Mouse (Mus musculus) stomach, embryonic 15.5 days (tissue): Measurements from ENCODE around the gene Exoc4. TPM values are rescaled to one million over a fixed set of nuclear protein-coding genes. Genes with fewer than 3 reads are reported as not detected.

ENCODE experiments used
- ATAC-seq: fragments of 200-750 bp; cut with Nextera tagmentation; 2 replicates; pipeline ENCODE4 v1.8.0; 2017; ENCODE audit warnings: low read depth, moderate number of reproducible peaks, moderate TSS enrichment; ENCODE audit not compliant: insufficient read depth, low FRiP score
- H3K27ac ChIP-seq: fragments of 300-500 bp; sonication (generic); 2 replicates; pipeline ENCODE4 v1.5.1; 2015; ENCODE audit warnings: mild to moderate bottlenecking, inconsistent platforms
- H3K27me3 ChIP-seq: fragments of 300-500 bp; sonication (generic); replicated peaks from 2 replicates; pipeline ENCODE4 v1.6.1; 2015; ENCODE audit warnings: inconsistent platforms
- H3K36me3 ChIP-seq: fragments of 300-500 bp; sonication (generic); 2 replicates; pipeline ENCODE4 v1.6.1; 2015; ENCODE audit warnings: inconsistent platforms
- H3K4me1 ChIP-seq: fragments of 300-500 bp; sonication (generic); 2 replicates; pipeline ENCODE4 v1.6.1; 2015; ENCODE audit warnings: inconsistent platforms
- H3K4me2 ChIP-seq: fragments of 300-500 bp; sonication (generic); 2 replicates; pipeline ENCODE4 v1.6.1; 2015; ENCODE audit warnings: mild to moderate bottlenecking, inconsistent platforms
- H3K4me3 ChIP-seq: fragments of 300-500 bp; sonication (generic); replicated peaks from 2 replicates; pipeline ENCODE4 v1.5.1; 2015; ENCODE audit warnings: inconsistent platforms
- H3K9ac ChIP-seq: fragments of 300-500 bp; sonication (generic); 2 replicates; pipeline ENCODE4 v1.6.1; 2015; ENCODE audit warnings: inconsistent platforms
- H3K9me3 ChIP-seq: fragments of 300-500 bp; sonication (generic); 2 replicates; pipeline ENCODE4 v1.6.1; 2016; ENCODE audit warnings: inconsistent platforms
- WGBS: fragments of 180-500 bp; shearing (Covaris S2); methylation state at CpG from one replicate; pipeline ENCODE4 v1.1.7; 2015; 5-methylcytosine and 5-hydroxymethylcytosine counted together
- polyA plus RNA-seq: library from polyadenylated mRNA; unstranded; fragments of >200 nt; fragmentation: Nextera tagmentation; extraction: Ambion mirVana; gene quantifications from 2 replicates; pipeline ENCODE4 v1.2.1, GENCODE M21; 2015

Exoc4 gene
- polyA plus RNA-seq, 1 experiment from 2014 or later = 31.4 TPM

- H3K27ac ChIP-seq = no peak overlapping the region
- H3K4me2 ChIP-seq = no peak overlapping the region
- H3K36me3 ChIP-seq = no peaks in the 10 kb centered on the region
- no peak for ATAC-seq
- no peaks in the 10 kb centered on the region for H3K4me1 ChIP-seq
- 71% methylated on average over 3 of the region's 3 CpGs for WGBS
- H3K9ac ChIP-seq = no peak overlapping the region
- no peak overlapping the region for H3K4me3 ChIP-seq
- H3K27me3 ChIP-seq = no peaks in the 10 kb centered on the region
- H3K9me3 ChIP-seq = no peaks in the 10 kb centered on the region
Observed at GRCm38 (mm10) chr6:33803481-33804098, 554.7 kb downstream of the Exoc4 start.

- no peaks in the 10 kb centered on the region for H3K36me3 ChIP-seq
- H3K27ac ChIP-seq = no peak overlapping the region
- ATAC-seq = no peak
- H3K4me1 ChIP-seq = no peaks in the 10 kb centered on the region
- H3K9me3 ChIP-seq = no peaks in the 10 kb centered on the region
- no peaks in the 10 kb centered on the region for H3K27me3 ChIP-seq
- 68% methylated on average over 2 of the region's 2 CpGs for WGBS
- H3K9ac ChIP-seq = no peak overlapping the region
- H3K4me2 ChIP-seq = no peak overlapping the region
- H3K4me3 ChIP-seq = no peak overlapping the region
Observed at GRCm38 (mm10) chr6:33804775-33805174, 555.9 kb downstream of the Exoc4 start.

DNA sequence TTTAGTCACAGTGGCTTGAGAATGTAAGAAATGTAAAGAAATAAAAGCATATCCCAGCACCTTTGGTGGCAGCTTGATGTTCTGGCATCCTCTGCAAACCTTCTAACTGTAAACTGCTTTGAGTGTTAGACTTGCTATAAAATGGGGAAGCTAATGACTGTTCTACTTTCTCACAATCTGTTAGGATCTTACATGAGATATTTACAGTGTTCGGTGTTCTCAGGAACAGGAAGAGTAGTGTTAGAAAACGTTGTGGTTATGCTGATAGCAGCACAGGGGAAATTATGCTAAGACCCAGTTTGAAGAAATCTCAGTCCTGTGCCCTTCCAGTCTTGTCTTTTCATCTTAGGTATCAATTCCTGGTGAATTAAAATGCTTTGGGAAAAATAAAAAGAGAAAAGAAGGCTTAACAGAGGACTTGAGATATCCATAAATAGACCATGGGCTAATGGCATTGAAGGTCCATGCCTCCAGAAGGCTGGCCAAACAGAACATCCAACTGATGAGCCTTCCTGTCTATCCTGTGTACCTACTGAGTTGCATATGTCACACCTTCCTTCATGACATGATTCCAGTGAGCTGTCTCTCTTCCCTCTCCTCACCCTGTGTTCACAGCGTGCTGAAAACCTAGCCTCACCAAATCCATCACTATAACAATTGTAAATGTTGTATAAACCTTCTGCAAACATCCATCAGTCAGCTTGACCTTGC, 557.3 kb downstream of the Exoc4 start:
- Histone ChIP-seq H3K9me3 (no peaks in the 10 kb centered on the region), H3K9ac (no peak overlapping the region), H3K4me3 (no peak overlapping the region), H3K27ac (no peak overlapping the region), H3K36me3 (no peaks in the 10 kb centered on the region), H3K27me3 (no peaks in the 10 kb centered on the region), H3K4me1 (no peaks in the 10 kb centered on the region), H3K4me2 (no peak overlapping the region)
- 66% methylated on average over 3 of the region's 3 CpGs for WGBS
- ATAC-seq = no peak

DNA sequence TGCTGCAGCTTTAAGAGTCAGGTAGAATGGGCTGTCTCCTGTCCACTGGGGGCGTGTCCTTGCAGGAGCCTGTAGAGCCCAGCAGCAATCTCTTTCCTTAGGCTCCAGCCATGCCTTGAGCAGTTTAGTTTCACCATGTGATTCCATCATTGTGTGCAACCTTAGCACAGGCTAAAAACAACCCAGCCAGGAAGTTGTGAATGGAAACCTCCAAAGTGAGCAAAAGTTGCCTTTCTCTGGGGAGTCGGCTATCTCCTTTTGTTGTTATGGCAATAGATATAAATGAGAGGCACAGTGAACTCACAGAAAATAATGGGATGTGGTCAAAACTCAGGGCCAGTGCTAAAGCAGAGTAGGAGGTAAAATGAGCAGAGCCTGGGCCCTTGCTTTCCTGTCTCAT, 565.5 kb downstream of the Exoc4 start:
- WGBS = 60% methylated on average over 2 of the region's 2 CpGs
- Histone ChIP-seq H3K36me3 (no peaks in the 10 kb centered on the region), H3K4me3 (no peak overlapping the region), H3K4me1 (no peaks in the 10 kb centered on the region), H3K9me3 (no peaks in the 10 kb centered on the region), H3K4me2 (no peak overlapping the region), H3K9ac (no peak overlapping the region), H3K27ac (no peak overlapping the region), H3K27me3 (no peaks in the 10 kb centered on the region)
- no peak for ATAC-seq

- H3K4me1 ChIP-seq = no peaks in the 10 kb centered on the region
- 73% methylated on average over 2 of the region's 2 CpGs for WGBS
- H3K9me3 ChIP-seq = no peaks in the 10 kb centered on the region
- no peak for ATAC-seq
- H3K9ac ChIP-seq = no peak overlapping the region
- H3K27me3 ChIP-seq = no peaks in the 10 kb centered on the region
- no peak overlapping the region for H3K4me2 ChIP-seq
- H3K36me3 ChIP-seq = no peaks in the 10 kb centered on the region
- no peak overlapping the region for H3K27ac ChIP-seq
- H3K4me3 ChIP-seq = no peak overlapping the region
Observed at GRCm38 (mm10) chr6:33823171-33823570, 574.3 kb downstream of the Exoc4 start.

GRCm38 (mm10) chr6:33823777-33824302, 575.0 kb downstream of the Exoc4 start:
- Histone ChIP-seq H3K27ac (no peak overlapping the region), H3K27me3 (no peaks in the 10 kb centered on the region), H3K4me2 (no peak overlapping the region), H3K36me3 (no peaks in the 10 kb centered on the region), H3K9ac (no peak overlapping the region), H3K4me1 (no peaks in the 10 kb centered on the region), H3K4me3 (no peak overlapping the region), H3K9me3 (no peaks in the 10 kb centered on the region)
- WGBS = 66% methylated on average over 6 of the region's 6 CpGs
- ATAC-seq = no peak

DNA sequence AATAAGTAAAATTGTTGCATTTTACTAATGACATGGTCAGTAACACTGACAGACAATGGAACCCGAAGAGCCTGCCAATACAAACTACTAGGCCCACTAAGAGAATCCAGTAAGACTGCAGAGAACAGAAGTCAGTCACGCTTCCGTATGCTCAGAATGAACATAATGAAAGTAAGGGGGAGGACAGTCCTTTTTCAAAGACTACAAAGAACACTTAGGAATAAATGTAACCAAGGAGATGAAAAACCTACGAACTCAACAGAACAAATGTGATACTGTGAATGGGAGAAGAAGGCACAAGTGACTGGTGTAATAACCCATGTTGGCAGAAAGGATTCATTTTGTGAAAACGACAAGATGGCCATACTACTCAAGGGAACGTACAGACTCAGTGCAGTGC, 579.6 kb downstream of the Exoc4 start:
- ATAC-seq = no peak
- Histone ChIP-seq H3K4me2 (no peak overlapping the region), H3K27me3 (no peaks in the 10 kb centered on the region), H3K9me3 (no peaks in the 10 kb centered on the region), H3K9ac (no peak overlapping the region), H3K36me3 (no peaks in the 10 kb centered on the region), H3K27ac (no peak overlapping the region), H3K4me1 (no peaks in the 10 kb centered on the region), H3K4me3 (no peak overlapping the region)
- WGBS = 89% methylated on average over 6 of the region's 6 CpGs

DNA sequence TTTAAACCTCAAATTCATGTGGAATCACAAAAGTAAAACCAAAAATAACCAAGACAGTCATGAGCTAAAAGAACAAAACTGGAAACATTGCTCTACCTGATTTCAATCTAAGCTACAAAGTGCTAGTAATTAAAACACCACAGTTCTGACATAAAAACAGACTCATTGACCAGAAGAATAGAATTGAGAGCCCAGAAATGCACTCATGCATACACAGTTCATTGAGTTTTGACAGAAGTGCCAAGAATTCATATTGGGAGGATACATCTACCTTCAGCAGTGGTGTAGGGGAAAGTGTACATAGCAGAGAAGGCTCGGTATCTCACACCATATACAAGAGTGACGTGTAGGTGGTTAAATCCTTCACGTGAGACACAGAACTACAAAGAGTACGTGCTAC, 580.4 kb downstream of the Exoc4 start:
- Histone ChIP-seq H3K27me3 (no peaks in the 10 kb centered on the region), H3K9ac (no peak overlapping the region), H3K9me3 (no peaks in the 10 kb centered on the region), H3K27ac (no peak overlapping the region), H3K36me3 (no peaks in the 10 kb centered on the region), H3K4me2 (no peak overlapping the region), H3K4me1 (no peaks in the 10 kb centered on the region), H3K4me3 (no peak overlapping the region)
- no peak for ATAC-seq
- WGBS = 95% methylated on average over 4 of the region's 4 CpGs

- ATAC-seq = no peak
- Histone ChIP-seq H3K4me3 (no peak overlapping the region), H3K4me2 (no peak overlapping the region), H3K9me3 (no peaks in the 10 kb centered on the region), H3K4me1 (no peaks in the 10 kb centered on the region), H3K27ac (no peak overlapping the region), H3K9ac (no peak overlapping the region), H3K27me3 (no peaks in the 10 kb centered on the region), H3K36me3 (no peaks in the 10 kb centered on the region)
- WGBS = 85% methylated on average over 3 of the region's 3 CpGs
Observed at GRCm38 (mm10) chr6:33831276-33831675, 582.4 kb downstream of the Exoc4 start.

DNA sequence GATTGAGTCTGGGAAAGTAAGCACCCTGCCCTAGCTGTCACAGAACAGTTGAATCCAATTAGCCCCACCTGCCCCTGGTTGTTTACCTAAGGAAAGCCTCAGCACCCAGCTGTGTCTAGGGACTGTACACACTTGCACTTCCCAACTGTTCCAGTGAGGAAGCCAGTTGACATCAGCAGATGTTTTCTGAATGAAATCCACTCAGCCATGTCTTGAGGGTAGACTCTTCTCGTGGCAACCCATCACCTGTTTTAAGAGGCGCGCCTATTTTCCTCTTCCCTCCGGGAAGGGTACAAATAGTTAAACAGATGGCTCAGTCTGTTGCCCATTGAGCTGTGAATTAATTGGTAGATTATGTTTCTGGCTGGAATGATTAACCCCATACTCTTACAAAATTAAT, 584.1 kb downstream of the Exoc4 start:
- no peak; the same call in 1 of the 2 replicates for ATAC-seq
- Histone ChIP-seq H3K9me3 (no peaks in the 10 kb centered on the region), H3K4me2 (no peak overlapping the region), H3K4me3 (no peak overlapping the region), H3K9ac (no peak overlapping the region), H3K4me1 (no peaks in the 10 kb centered on the region), H3K27ac (no peak overlapping the region), H3K27me3 (no peaks in the 10 kb centered on the region), H3K36me3 (no peaks in the 10 kb centered on the region)
- WGBS = 70% methylated on average over 4 of the region's 4 CpGs

DNA sequence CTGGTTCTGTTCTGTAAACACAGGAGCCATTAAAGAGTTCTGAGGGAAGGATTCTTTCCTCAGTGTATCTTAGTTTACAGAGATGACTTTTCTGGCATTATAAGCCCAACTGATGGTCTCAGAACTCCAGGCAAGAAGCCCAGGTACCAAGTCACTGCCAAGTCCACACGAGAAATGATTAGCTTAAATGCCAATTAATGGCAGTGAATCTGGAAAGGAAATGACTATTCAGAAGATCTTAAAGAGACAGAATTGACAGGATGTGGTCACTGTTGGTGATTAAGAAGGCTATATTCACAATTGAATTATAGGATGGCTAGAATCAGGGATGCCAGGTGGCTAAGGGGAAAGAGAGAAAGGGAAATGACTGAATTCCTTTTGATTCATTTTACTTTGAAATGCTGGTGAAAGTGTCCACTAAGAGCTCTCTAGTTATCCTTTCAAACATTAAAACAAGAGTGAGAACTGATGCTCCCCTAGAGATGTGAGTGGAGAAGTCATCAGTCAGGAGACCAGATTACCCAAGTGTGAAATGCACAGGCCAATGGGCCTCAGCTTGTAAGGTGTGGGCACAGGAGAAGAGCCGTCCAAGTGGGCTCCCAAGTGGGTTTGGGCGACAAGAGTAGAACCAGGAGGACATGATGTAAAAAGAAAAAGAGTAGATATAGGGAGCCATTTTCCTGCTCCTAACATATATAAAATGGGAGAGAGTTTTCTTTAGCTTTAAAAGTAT, 587.3 kb downstream of the Exoc4 start:
- Histone ChIP-seq H3K4me1 (no peaks in the 10 kb centered on the region), H3K9me3 (no peaks in the 10 kb centered on the region), H3K27me3 (no peaks in the 10 kb centered on the region), H3K4me3 (no peak overlapping the region), H3K4me2 (no peak overlapping the region), H3K36me3 (no peaks in the 10 kb centered on the region), H3K27ac (no peak overlapping the region), H3K9ac (no peak overlapping the region)
- no peak for ATAC-seq
- 83% methylated on average over 3 of the region's 3 CpGs for WGBS

- Histone ChIP-seq H3K9me3 (no peaks in the 10 kb centered on the region), H3K4me2 (no peak overlapping the region), H3K4me1 (no peaks in the 10 kb centered on the region), H3K27ac (no peak overlapping the region), H3K9ac (no peak overlapping the region), H3K36me3 (no peaks in the 10 kb centered on the region), H3K4me3 (no peak overlapping the region), H3K27me3 (no peaks in the 10 kb centered on the region)
- 82% methylated on average over 1 of the region's 1 CpGs for WGBS
- ATAC-seq = no peak
Observed at GRCm38 (mm10) chr6:33842901-33843300, 594.0 kb downstream of the Exoc4 start.
